Mouse (Mus musculus): ENCODE measurements at regions not wholly inside any gene's neighbourhood (a gene's known extent, or its start where the extent isn't known, plus 50 kb on each side); places are given as distances from the start of the nearest gene placed in this dataset.

DNA sequence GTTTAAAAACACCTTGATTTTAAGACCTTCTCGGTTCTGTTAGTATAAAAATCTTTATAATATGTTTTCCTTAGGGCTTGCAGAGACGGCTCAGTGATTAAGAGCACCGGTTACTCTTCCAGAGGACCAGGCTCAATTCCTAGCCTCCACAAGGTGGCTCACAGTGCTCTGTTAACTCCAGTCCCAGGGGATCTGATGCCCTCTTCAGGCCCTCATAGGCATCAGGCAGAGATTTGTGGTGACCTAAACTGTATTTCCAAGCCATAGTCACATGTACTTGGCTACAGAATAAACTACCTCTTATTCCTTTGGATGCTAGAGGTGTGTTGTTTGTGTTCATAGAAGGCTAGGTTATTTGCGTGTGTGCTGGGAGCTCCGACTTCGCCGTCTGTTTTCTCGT, 70.3 kb upstream of the Smg1 start:
- TF ChIP-seq CTCF (IDR thresholded peaks at IDR 0.05; ENCODE audit: extremely low read depth, insufficient read depth, low read length) (peak; percentile 67), POLR2A (IDR thresholded peaks at IDR 0.05; ENCODE audit: extremely low read depth, insufficient read depth, low read length) (no peak)

All from cortical plate, adult 2 months (tissue).